Mouse (Mus musculus): Measurements from ENCODE around the gene Barhl2.

Gene Barhl2

GRCm38 (mm10) chr5:106457986-106458476, at the start of gene Barhl2:
TSS of gene Barhl2 (minus strand) at chr5:106458166.
- in situ Hi-C loops (cut with MboI, MseI) = no loop called here

GRCm38 (mm10) chr5:106506061-106506460, 48.1 kb upstream of the Barhl2 start:
- in situ Hi-C loops (cut with MboI, MseI) = no loop called here

- in situ Hi-C loops (cut with MboI, MseI) = no loop called here
Measured at GRCm38 (mm10) chr5:106502684-106503545, 44.9 kb upstream of the Barhl2 start.

- in situ Hi-C loops (cut with MboI, MseI) = no loop called here
Measured at GRCm38 (mm10) chr5:106502271-106502670, 44.3 kb upstream of the Barhl2 start.

GRCm38 (mm10) chr5:106491771-106492170, 33.8 kb upstream of the Barhl2 start:
- in situ Hi-C loops (cut with MboI, MseI) = no loop called here

GRCm38 (mm10) chr5:106472105-106472500, 14.1 kb upstream of the Barhl2 start:
- in situ Hi-C loops (cut with MboI, MseI) = no loop called here

GRCm38 (mm10) chr5:106471235-106472104, 13.5 kb upstream of the Barhl2 start:
- in situ Hi-C loops (cut with MboI, MseI) = no loop called here

- in situ Hi-C loops (cut with MboI, MseI) = loop anchor here (10.0 kb wide), 1 partner anchor 330 kb away; no protein-coding TSS in a partner anchor
Measured at GRCm38 (mm10) chr5:106465129-106465790, 7.3 kb upstream of the Barhl2 start.

- in situ Hi-C loops (cut with MboI, MseI) = loop anchor here (5.0 to 10.0 kb wide), 3 partner anchors 103 to 330 kb away; no protein-coding TSS in a partner anchor
Measured at GRCm38 (mm10) chr5:106464336-106465128, 6.6 kb upstream of the Barhl2 start.

GRCm38 (mm10) chr5:106463661-106464191, 5.8 kb upstream of the Barhl2 start:
- in situ Hi-C loops (cut with MboI, MseI) = loop anchor here (5.0 to 10.0 kb wide), 3 partner anchors 104 to 331 kb away; no protein-coding TSS in a partner anchor

GRCm38 (mm10) chr5:106461913-106462312, 3.9 kb upstream of the Barhl2 start:
- in situ Hi-C loops (cut with MboI, MseI) = loop anchor here (5.0 to 10.0 kb wide), 3 partner anchors 105 to 333 kb away; no protein-coding TSS in a partner anchor

GRCm38 (mm10) chr5:106461431-106461830, 3.5 kb upstream of the Barhl2 start:
- in situ Hi-C loops (cut with MboI, MseI) = loop anchor here (5.0 to 10.0 kb wide), 3 partner anchors 106 to 333 kb away; no protein-coding TSS in a partner anchor

- in situ Hi-C loops (cut with MboI, MseI) = loop anchor here (5.0 to 10.0 kb wide), 3 partner anchors 107 to 334 kb away; no protein-coding TSS in a partner anchor
Measured at GRCm38 (mm10) chr5:106460535-106460934, 2.6 kb upstream of the Barhl2 start.

GRCm38 (mm10) chr5:106460001-106460511, 2.1 kb upstream of the Barhl2 start:
- in situ Hi-C loops (cut with MboI, MseI) = loop anchor here (5.0 to 10.0 kb wide), 3 partner anchors 107 to 335 kb away; no protein-coding TSS in a partner anchor

GRCm38 (mm10) chr5:106459120-106459641, 1.2 kb upstream of the Barhl2 start:
- in situ Hi-C loops (cut with MboI, MseI) = no loop called here

GRCm38 (mm10) chr5:106458477-106459119, 632 bp upstream of the Barhl2 start:
- in situ Hi-C loops (cut with MboI, MseI) = no loop called here

- in situ Hi-C loops (cut with MboI, MseI) = no loop called here
Measured at GRCm38 (mm10) chr5:106457111-106457925, 648 bp downstream of the Barhl2 start.

- in situ Hi-C loops (cut with MboI, MseI) = no loop called here
Measured at GRCm38 (mm10) chr5:106455984-106456383, 2.0 kb downstream of the Barhl2 start.

All from T-helper 1 cell (primary cell).